Mouse (Mus musculus): ENCODE results near the gene Gm10644. TPM values are rescaled to one million over a fixed set of nuclear protein-coding genes. Genes with fewer than 3 reads are reported as not detected.
"Not testable (repeated sequence)": the region's sequence is repeated elsewhere in the genome, so short reads cannot be mapped to it uniquely, and the experiment has no call there.

Gene Gm10644
- polyA plus RNA-seq (2012; rRNA removed): 0.63 and 0.68 TPM in 2 replicates

DNA sequence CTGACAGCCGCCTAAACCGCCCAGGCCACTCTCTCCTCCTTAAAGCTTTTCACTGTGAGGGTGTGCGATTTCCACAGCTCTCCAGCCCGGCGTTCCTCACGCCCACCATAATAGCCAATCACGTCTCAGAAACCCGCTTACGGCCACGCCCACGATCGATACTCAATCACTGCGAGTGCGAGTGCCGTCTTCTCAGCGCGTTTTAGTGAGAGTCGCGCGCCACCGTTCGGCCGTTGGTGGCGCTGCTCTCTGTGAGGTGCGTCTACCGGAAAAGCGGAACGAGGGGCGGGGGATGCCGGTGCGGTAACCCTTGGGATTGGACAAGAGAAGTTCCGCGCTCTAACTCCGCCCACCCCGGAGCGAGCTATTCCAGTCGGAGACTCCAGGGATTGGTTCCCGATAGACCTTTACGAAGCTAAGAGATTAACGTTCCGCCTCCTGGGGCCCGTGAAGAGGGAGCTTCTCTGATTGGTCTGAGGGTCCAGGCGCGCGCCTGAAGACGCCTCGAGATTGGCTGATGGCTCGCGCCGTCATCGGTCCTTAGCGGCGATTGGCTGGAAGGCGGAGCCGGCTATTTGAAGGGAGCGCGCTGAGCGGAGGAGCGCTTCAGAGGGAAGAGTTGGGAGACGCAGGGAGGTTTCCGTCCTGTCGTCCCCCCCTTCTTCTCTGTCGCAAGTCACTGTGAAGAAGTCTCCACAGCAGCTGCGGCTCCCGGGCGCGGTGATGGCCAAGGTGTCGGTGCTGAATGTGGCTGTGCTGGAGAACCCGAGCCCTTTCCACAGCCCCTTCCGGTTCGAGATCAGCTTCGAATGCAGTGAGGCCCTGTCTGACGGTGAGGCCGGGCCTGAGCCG is at the start of gene Gm10644, which contains the start of gene Asf1b:
TSS of gene Gm10644 (minus strand) at position 100 of the 852 bp plus-strand sequence.
TSS of gene Asf1b (plus strand) at position 402 of the 852 bp plus-strand sequence.
- DNase-seq (ENCODE audit: extremely low spot score in 1 of 2, low spot score in 1 of 2): peak; percentile 99

DNA sequence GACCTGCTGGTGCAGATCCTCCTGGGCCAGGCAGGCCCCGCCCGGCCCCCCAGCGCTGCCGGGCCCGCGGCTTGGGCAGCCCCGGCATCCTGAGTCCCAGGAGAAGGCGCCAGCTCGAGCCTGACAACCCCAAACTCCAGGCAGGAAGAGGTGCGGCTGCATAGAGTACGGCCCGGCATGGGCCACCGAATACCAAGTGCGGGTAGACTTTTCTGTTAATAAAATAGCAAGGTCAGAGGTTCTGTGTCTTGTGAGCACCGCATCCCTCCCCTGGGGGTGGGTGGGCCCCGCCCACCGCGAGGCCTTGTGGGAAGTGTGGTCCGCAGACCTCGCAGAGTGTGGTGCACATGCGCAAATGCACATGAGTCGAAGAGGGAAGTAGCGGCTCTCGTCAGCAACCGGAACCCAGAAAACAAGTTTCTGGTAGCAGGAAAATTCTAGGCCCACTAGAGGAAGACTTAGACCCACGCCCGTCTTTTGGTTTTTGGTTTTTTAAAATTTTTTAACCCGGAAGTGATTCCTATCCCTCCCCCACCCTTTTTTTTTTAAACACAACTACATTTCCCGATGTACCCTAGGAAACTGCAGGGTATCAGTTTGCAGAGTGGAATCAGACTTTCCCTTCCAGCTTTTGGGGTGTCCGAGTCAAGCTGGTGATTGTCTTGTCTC is 49.7 kb upstream of the Gm10644 start:
- peak; percentile 84 to 92 for DNase-seq (ENCODE audit: extremely low spot score in 1 of 2, low spot score in 1 of 2)

DNA sequence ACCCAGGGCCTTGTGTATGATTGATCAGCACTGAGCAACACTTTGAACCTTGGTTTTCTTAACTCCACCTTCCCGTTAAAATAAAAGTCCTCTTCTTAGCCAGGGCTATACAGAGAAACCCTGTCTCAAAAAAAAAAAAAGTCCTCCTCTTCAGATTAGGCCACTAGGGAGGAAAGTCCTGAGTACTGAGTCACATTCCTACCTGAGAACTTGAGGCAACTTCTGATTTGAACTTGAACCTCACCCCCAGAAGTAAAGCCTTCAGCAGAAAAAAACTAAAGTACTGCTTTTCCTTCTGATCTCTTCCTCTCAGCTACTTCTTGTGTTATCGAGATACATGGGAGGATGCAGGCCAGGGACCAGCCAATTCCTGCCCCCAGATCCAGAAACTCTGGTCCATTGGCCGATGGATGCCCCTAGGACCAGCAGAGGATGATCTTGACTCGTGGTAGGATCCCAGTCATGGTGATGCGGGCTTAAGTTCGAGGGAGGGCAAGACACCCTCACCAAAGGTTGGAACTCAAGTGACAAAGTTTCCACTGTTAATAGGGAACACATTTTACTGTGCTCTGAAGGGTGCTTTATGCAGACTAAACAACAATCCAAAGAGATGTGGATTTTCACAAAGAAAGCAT is 48.7 kb upstream of the Gm10644 start:
- no peak for DNase-seq (ENCODE audit: extremely low spot score in 1 of 2, low spot score in 1 of 2)

DNA sequence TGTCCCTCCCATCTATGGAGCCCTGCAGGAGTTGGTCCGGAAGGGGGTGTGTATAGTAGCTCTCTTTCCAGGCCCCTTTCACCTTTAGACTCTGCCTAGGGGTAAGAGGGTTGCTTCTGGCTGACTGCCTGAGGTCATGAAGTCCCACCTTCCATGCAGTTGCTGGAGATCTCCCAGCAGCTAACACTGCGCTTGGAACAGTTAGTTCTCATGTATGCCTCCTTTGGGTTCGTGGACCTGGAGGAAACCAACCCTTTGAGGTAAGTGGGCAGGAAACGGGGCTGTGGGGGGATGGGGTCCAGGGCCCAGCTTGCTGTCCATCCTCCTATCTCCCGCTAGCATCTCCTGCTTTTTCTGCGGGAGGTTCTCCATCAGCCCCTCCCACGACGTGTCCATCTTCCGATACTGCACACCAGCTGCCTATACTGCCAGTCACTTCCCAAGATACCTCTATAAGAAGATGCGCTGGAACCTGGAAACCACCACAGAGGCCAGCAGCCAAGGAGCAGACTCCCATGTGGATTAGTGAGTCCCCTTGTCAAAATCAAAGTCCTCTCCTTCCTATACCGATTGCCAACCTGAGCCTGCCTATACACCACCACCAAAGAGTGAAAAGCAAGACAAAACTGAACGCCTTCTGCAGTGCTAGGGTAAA is 48.1 kb upstream of the Gm10644 start:
- DNase-seq (ENCODE audit: extremely low spot score in 1 of 2, low spot score in 1 of 2): no peak

DNA sequence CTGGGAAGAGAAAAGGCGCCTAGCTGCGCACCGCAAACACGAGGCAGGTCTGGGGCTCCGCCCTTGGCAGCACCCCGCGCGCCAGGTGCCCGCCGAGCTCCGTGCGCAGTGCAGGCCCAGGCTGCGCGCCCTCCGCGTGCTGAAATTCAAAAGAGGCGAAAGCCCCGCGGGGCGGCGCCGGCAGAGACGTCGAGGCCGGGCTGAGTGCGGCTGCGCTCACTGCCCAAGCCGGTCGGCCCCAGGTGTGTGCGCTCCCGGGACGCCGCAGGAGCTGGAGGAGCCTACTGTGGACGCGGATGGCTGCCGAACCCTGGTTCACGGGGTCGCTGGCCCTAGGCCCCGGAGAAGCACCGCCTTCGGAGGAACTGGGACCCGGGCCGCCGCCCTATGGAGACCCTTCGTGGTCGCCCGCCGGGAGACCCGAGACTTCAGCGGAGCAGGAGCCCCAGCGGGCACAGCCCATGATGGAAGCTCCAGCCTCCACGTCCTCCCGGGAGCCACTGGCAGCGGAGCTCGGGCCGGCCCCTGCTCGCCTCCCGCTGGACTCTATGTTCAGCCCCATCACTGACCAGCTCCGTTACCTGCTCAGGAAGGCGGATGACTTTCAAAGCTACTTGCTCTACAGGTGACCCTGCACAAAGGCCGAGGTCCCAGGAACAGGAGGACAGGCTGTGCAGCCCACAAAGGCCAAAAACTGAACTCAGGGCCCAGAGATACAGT is 46.4 kb upstream of the Gm10644 start, which contains the start of gene 1700067K01Rik:
TSS of gene 1700067K01Rik (plus strand) at position 222 of the 720 bp plus-strand sequence.
- DNase-seq (ENCODE audit: extremely low spot score in 1 of 2, low spot score in 1 of 2): no peak

DNA sequence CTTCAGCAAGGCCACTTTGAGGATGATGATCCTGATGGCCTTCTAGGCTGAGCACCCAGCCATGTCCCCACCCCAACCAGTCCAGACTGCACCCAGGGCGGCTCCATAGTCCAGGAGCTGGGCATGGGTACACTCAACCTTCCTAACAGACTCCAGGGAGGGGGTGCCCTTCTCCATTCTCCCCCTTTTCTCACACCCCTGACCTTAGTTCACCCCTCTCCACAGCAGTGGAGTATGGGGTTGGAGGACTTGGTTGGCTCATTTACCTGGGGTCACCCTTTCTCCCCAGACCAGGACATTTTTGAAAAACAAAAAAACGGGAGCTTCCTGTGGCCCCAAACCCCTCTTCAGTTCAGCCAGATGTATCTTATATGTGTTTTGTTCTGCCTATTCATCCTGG is 44.8 kb upstream of the Gm10644 start:
- no peak for DNase-seq (ENCODE audit: extremely low spot score in 1 of 2, low spot score in 1 of 2)

DNA sequence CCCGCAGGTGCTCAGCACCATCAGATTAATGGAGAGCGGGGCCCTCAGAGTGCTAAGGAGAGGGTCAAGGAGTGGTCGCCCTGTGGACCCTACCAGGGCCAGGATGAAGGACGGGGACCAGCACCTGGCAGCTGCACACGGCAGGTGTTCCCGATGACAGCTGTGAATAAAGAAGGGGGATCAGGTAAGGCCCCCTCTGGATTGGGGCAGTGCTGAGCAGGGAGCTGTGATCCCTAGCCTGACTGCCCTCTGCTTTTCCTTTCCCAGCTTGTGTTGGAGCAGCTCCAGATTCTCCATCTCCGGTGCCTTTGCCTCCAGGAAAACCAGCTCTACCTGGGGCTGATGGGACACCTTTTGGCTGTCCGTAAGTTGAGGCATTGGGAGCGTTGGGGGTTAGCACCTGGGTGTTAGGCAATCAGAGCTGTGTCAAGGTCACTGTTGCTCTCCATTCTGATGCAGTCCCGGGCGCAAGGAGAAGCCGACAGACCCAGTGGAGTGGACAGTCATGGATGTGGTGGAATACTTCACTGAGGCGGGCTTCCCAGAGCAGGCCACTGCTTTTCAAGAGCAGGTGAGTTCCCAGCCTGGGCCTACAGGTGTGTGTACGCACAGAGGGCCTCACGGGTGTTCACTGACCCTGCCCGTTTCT is 44.2 kb upstream of the Gm10644 start:
- DNase-seq (ENCODE audit: extremely low spot score in 1 of 2, low spot score in 1 of 2): no peak

DNA sequence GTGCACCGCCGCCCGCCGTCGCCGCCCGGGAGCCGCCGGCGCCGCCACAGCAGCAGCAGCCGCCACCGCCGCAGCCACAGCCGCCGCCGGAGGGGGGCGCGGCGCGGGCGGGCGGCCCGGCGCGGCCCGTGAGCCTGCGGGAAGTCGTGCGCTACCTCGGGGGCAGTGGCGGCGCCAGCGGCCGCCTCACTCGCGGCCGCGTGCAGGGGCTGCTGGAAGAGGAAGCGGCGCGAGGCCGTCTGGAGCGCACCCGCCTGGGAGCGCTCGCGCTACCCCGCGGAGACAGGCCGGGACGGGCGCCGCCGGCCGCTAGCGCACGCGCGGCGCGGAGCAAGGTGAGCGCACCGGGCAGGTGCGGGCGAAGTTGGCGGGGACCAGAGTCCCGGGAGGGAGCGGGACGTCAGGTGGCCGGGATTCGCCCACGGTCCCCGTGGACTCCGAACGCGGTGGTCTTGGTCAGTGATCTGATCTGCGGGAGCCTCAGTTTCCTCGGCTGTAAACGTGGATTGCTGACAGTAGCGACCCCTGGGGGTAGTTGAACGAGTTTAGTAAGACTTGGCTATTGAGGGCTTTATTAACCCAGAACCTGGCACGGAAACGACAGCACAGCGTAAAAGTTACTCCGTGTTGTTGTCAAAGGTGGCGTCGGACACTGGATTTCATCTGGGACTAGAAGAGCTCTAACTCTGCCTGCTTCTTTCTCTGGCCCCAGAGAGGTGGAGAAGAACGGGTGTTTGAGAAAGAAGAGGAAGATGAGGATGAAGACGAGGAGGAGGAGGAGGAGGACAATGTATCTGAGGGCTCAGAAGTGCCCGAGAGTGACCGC is 43.4 kb upstream of the Gm10644 start:
- peak in 1 of 2 experiments; percentile 50 for DNase-seq (ENCODE audit: extremely low spot score in 1 of 2, low spot score in 1 of 2)

DNA sequence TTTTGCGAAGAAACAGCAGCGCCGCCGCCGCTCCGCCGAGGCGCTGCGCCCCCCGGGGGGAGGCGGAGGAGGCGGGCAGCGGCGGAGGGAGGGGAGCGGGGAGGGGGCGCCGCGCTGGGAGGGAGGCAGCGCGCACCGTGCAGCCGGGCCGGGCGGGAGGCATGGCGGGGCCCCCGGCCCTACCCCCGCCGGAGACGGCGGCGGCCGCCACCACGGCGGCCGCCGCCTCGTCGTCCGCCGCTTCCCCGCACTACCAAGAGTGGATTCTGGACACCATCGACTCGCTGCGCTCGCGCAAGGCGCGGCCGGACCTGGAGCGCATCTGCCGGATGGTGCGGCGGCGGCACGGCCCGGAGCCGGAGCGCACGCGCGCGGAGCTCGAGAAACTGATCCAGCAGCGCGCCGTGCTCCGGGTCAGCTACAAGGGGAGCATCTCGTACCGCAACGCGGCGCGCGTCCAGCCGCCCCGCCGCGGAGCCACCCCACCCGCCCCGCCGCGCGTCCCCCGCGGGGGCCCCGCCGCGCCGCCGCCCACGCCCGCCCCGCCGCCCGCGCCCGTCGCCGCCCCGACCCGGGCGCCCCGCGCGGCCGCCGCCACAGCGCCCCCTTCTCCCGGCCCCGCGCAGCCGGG is 42.6 kb upstream of the Gm10644 start, which contains the start of gene Samd1:
TSS of gene Samd1 (plus strand) at position 162 of the 631 bp plus-strand sequence.
- peak in 1 of 2 experiments; percentile 52 for DNase-seq (ENCODE audit: extremely low spot score in 1 of 2, low spot score in 1 of 2)

DNA sequence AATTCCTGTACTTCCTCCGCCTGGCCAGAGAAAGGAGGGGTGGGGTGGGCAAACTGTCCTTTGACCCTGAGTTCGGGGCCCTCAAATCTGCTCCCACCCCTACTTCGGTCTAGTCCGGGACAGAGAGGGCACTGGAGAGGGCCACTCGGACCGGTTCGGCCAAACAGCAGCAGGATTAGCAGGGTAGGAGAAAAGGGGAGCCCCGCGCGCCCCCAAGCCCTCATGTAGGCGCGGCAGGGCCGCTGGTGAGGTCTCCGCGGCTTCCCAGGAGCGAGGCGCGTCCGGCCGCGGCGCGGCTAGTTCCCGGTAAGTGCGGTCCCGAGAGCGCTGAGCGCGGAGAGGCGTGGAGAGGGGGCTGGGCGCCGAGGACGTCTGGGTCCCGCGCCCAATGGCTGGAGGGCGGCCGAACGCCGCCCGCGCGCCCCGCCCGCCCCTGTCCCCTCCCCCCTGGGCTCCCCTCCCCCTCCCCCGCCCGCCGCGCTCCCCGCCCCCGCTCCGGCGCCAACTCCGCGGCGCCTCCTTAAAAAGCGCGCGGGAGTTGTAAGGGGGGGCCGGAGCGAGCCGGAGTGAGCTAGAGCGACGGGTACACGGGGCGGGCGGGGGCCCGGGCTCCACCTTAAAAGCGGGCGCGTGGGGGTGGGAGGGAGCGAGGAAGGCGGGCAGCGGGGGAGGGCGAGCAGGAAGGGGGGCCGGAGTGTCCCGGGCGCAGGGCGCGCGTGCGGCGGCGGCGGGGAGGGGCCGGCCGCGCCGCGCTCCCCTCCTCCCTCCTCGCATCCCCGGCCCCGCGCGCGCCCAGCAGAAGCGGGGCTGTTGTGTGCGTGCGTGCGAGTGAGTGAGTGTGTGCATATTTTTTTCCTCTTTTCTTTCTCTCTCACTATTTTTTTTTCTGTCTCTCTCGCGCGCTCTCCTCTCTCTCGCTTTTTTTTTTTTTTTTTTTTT is 41.8 kb upstream of the Gm10644 start:
- peak in 1 of 2 experiments; percentile 70 for DNase-seq (ENCODE audit: extremely low spot score in 1 of 2, low spot score in 1 of 2)

DNA sequence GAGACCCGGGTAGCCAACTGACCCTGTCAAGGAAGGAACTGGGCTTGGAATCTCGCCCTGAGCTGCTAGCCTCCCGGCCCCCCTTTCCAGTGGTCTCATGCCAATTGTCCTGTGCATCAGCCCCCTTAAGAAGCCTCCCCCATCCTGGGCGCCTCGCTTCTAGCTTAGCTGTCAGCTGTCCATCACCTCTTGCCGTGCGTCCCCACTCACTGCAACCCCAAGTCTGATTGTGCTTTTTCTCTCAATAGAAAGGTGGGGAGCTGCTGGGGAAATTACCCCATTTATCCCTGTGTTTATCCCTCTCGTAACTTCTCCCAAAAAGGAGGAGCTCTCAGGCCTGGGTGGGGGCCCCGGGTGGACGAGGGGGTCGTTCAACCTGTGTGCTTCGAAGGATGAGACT is 41.0 kb upstream of the Gm10644 start:
- DNase-seq (ENCODE audit: extremely low spot score in 1 of 2, low spot score in 1 of 2): no peak

DNA sequence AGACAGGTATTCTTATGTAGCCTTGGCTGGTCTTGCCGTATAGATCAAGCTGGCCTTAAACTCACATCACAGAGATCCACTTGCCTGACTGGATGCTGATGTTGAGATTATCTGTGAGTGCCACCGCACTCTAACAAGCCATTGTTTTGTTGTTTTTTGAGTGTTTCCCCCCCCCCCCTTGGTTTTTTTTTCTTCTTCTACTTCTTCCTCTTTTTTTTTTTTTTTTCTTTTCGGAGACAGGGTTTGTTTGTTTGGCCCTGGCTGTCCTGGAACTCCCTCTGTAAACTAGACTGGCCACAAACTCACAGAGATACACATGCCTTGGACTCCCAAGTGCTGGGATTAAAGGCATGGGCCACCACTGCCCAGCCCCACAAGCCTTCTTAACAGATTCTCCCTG is 39.0 kb upstream of the Gm10644 start:
- no peak for DNase-seq (ENCODE audit: extremely low spot score in 1 of 2, low spot score in 1 of 2)

DNA sequence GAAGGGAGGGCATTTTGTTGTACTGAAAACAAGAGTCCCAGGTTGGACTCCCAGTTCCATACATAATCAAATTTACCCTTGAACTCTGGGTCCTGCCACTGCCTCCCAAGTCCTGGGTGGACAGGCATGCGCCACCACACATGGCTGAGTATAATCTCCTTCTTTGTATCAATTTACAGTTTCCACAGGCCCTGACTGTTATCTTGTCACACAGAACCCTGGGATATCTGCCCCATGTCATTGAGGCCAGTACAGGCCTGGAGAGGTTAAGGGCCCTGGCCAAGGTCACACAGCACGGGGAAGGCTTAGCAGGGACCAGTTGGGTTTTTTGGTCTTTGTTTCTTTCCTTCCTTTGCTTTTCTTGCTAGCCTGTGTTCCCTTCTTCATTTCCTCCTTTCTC is 37.5 kb upstream of the Gm10644 start:
- no peak for DNase-seq (ENCODE audit: extremely low spot score in 1 of 2, low spot score in 1 of 2)

DNA sequence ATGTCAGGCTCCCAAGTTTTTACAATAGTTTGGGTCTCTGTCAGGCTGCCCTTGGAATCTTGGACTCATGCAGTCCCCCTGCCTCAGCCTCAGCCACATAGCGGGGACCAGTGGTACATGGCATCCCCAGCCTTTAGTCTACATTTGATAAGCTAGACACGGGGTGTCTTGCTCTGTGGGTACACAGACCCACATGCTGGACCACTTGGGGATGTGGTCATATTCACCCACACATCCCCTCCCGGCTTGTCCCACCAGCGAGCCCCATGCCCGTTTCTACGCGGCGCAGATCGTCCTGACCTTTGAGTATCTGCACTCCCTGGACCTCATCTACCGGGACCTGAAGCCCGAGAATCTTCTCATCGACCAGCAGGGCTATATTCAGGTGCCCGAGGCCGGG is 35.2 kb upstream of the Gm10644 start:
- no peak for DNase-seq (ENCODE audit: extremely low spot score in 1 of 2, low spot score in 1 of 2)

DNA sequence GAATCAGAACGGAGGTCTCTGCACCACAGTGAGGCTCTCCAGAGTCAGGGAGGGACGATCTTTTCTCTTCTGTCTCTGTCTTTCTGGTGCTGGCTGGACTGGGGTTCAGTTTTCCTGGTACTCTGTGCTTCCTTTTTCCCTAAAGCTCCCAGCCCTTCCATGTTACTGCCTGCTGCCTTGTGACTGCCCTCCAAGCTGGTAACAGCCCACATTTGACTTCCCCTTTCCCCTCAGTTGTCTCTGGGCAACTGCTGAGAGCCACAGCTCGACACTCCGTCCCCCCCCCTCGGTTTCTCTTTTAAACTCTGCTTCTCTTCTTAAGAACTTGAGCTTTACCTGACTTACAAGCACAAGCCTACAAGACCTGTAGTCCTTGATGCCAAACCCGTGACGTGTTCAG is 34.2 kb upstream of the Gm10644 start:
- no peak for DNase-seq (ENCODE audit: extremely low spot score in 1 of 2, low spot score in 1 of 2)

DNA sequence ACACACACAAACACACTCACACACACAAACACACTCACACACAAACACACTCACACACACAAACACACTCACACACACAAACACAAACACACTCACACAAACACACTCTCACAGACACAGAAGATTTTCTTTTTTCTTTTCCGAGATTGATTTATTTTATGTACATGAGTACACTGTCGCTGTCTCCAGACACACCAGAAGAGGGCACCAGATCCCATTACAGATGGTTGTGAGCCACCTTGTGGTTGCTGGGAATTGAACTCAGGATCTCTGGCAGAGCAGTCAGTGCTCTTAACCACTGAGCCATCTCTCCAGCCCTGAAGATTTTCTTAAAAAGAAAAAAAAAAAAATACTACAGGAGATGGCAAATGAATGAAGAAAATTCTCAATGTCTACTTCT is 28.2 kb upstream of the Gm10644 start:
- not testable (repeated sequence) for DNase-seq (ENCODE audit: extremely low spot score in 1 of 2, low spot score in 1 of 2)

DNA sequence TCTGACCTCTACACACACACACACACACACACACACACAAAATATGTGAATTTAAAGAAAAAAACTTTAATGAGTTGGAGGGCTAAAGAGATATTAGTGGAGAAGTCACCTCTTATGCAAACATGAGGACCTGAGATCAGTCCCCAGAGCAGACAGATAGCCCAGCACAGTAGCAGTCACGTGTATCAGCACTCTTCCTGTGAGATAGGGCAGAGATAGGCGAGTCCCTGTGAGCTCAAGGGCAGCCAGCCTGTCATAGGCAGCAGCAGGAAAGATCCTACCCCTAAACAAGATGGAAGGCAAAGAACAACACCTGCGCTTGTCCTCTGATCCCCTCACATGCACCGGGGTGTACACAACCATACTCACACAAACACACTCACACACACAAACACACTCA is 27.4 kb upstream of the Gm10644 start:
- no peak for DNase-seq (ENCODE audit: extremely low spot score in 1 of 2, low spot score in 1 of 2)

All from frontal cortex, adult 2 months (tissue).